17 mouse cellular contexts compared by ENCODE assay signal in genomic region chr14:33202885-33203284, GRCm38 (mm10).
"Had no signal": no experiment of that assay in that cellular context is flagged by ENCODE, and none has a peak within 500 bp of the region (broad histone marks: within the 10 kb centered on the region; RNA-seq: fewer than 3 reads in every experiment).

No protein-coding gene starts in this region.

- H3K27me3 ChIP-seq: kidney, embryonic 15.5 days; liver, embryonic 15.5 days; stomach, embryonic 15.5 days had no signal

- H3K9ac ChIP-seq: kidney, embryonic 15.5 days; limb, embryonic 12.5 days; liver, embryonic 15.5 days; neural tube, embryonic 13.5 days; stomach, embryonic 15.5 days had no signal

- H3K4me2 ChIP-seq: kidney, embryonic 15.5 days; limb, embryonic 12.5 days; liver, embryonic 15.5 days; midbrain, embryonic 11.5 days; neural tube, embryonic 13.5 days; stomach, embryonic 15.5 days had no signal

- H3K27ac ChIP-seq: kidney, embryonic 15.5 days; limb, embryonic 12.5 days; liver, embryonic 15.5 days; neural tube, embryonic 13.5 days; stomach, embryonic 15.5 days had no signal

- H3K9me3 ChIP-seq: kidney, embryonic 15.5 days; limb, embryonic 12.5 days; liver, embryonic 15.5 days; neural tube, embryonic 13.5 days; stomach, embryonic 15.5 days had no signal

- H3K36me3 ChIP-seq: kidney, embryonic 15.5 days; limb, embryonic 12.5 days; liver, embryonic 15.5 days; neural tube, embryonic 13.5 days; stomach, embryonic 15.5 days had no signal

- ATAC-seq: intestine, embryonic 16.5 days; lung, postnatal 0 days; midbrain, embryonic 16.5 days had no signal

- H3K4me1 ChIP-seq: kidney, embryonic 15.5 days; limb, embryonic 12.5 days; liver, embryonic 15.5 days; neural tube, embryonic 13.5 days; stomach, embryonic 15.5 days had no signal

- DNase-seq: kidney, adult 2 months; kidney, postnatal 14 days; liver; lung, adult 2 months; lung, postnatal 36 days; retina, postnatal 1 day; right cerebral cortex, postnatal 14 days; thymus, postnatal 36 days had no signal

- H3K4me3 ChIP-seq: kidney, embryonic 15.5 days; limb, embryonic 12.5 days; liver, embryonic 15.5 days; neural tube, embryonic 13.5 days; stomach, embryonic 15.5 days had no signal
